Mouse (Mus musculus) hindbrain, postnatal 0 days (tissue): ENCODE data around the gene Ccpg1os. TPM values are rescaled to one million over a fixed set of nuclear protein-coding genes. Genes with fewer than 3 reads are reported as not detected.

ENCODE experiments used
- ATAC-seq: fragments of 200-750 bp; cut with Nextera tagmentation; 2 replicates; pipeline ENCODE4 v1.8.0; 2017; ENCODE audit warnings: mild to moderate bottlenecking, moderate TSS enrichment, moderate library complexity
- DNase-seq: peaks from one replicate; pipeline ENCODE4 v3.0.0-alpha.2; 2015; ENCODE audit warnings: low spot score
- H3K27ac ChIP-seq: fragments of 300-500 bp; sonication (generic); 2 replicates; pipeline ENCODE4 v1.5.1; 2014; ENCODE audit warnings: mild to moderate bottlenecking
- H3K27me3 ChIP-seq: fragments of 300-500 bp; sonication (generic); 2 replicates; pipeline ENCODE4 v1.6.1; 2014; ENCODE audit warnings: low read length, mixed read lengths; ENCODE audit not compliant: insufficient read depth
- H3K36me3 ChIP-seq: fragments of 300-500 bp; sonication (generic); 2 replicates; pipeline ENCODE4 v1.6.1; 2014; ENCODE audit warnings: low read length, mixed read lengths; ENCODE audit not compliant: insufficient read depth
- H3K4me1 ChIP-seq: fragments of 300-500 bp; sonication (generic); 2 replicates; pipeline ENCODE4 v1.6.1; 2014; ENCODE audit warnings: antibody characterized with exemption, low read length, mixed read lengths; ENCODE audit not compliant: insufficient read depth
- H3K4me2 ChIP-seq: fragments of 300-500 bp; sonication (generic); 2 replicates; pipeline ENCODE4 v1.6.1; 2014; ENCODE audit warnings: low read depth, mild to moderate bottlenecking, low read length, moderate library complexity, mixed read lengths
- H3K4me3 ChIP-seq: fragments of 300-500 bp; sonication (generic); 2 replicates; pipeline ENCODE4 v1.5.1; 2014; ENCODE audit warnings: low read length
- H3K9ac ChIP-seq: fragments of 300-500 bp; sonication (generic); replicated peaks from 2 replicates; pipeline ENCODE4 v1.6.1; 2014; ENCODE audit warnings: mild to moderate bottlenecking, low read length, moderate library complexity, mixed read lengths
- H3K9me3 ChIP-seq: fragments of 300-500 bp; sonication (generic); 2 replicates; pipeline ENCODE4 v1.6.1; 2016; ENCODE audit warnings: low read length, mixed read lengths
- CTCF ChIP-seq: IDR thresholded peaks from 2 replicates; pipeline ENCODE4 v1.5.1; 2016; ENCODE audit warnings: antibody characterized with exemption, control low read depth, low read depth
- WGBS: fragments of 180-500 bp; shearing (Covaris S2); extraction: QIAGEN DNeasy Blood & Tissue Kit; methylation state at CpG from one replicate; pipeline ENCODE4 v1.1.7; 2014; 5-methylcytosine and 5-hydroxymethylcytosine counted together
- polyA plus RNA-seq: library from polyadenylated mRNA; unstranded; fragments of >200 nt; fragmentation: Nextera tagmentation; extraction: Ambion mirVana; gene quantifications from 2 replicates; pipeline ENCODE4 v1.2.1, GENCODE M21; 2015
- total RNA-seq: library from RNA; depleted of rRNA; stranded (reverse); fragments of >200 nt; gene quantifications from 2 replicates; pipeline ENCODE4 v1.2.3, GENCODE M21; 2014

The Ccpg1os gene
- total and polyA plus RNA-seq, 2 experiments from 2014 or later = 10.7 to 21.3 TPM

DNA sequence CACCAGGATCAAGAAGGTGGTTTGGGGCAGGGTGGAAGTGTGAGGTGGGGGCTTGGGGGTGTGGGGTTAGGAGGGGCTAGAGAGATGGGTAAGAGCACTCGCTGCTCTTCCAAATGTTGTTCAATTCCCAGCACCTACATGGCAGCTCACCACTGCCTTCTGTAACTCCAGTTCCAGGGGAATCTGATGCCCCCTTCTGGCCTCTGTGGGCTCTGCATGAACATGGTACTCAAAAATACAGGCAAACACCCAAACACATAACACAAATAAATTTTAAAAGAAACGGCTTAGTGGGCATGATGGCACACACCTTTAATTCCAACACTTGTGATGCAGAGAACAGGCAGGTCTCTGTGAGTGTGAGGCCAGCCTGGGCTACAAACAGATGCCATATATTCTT is 30.4 kb downstream of the Ccpg1os start:
- TF ChIP-seq CTCF = peak; percentile 41
- DNase-seq = peak; percentile 14

DNA sequence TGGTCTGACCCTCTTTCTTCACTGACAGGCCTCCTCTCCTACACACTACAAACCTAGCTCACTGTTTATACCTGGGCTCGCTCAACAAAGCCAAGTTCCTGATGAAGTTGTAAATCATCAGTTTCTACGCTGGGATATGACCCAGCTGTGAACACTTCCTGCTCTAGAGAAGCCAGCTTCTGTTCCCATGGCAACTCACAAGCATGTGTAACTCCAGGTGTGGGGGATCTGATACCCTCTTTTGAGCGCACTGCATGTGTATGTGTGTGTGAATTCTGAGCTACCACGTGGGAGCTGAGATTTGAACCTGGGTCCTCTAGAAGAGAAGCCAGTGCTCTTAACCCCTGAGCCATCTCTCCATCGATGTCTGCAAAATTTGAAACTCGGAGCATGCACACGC is 35.6 kb downstream of the Ccpg1os start:
- Histone ChIP-seq H3K9ac (no peak overlapping the region), H3K4me2 (no peak overlapping the region), H3K27me3 (no peaks in the 10 kb centered on the region), H3K4me1 (no peaks in the 10 kb centered on the region), H3K27ac (no peak overlapping the region), H3K4me3 (no peak overlapping the region), H3K36me3 (peaks cover 23% of the 10 kb centered on the region), H3K9me3 (no peaks in the 10 kb centered on the region)
- WGBS = 82% methylated on average over 7 of the region's 7 CpGs
- ATAC-seq (no peak), DNase-seq (no peak)
- TF ChIP-seq CTCF = no peak

More for the DNA sequence above, 30.4 kb downstream of the Ccpg1os start:
- no peaks in the 10 kb centered on the region for H3K36me3 ChIP-seq
- no peak for ATAC-seq
- no peaks in the 10 kb centered on the region for H3K27me3 ChIP-seq
- no peak overlapping the region for H3K4me2 ChIP-seq
- 41% methylated on average over 2 of the region's 2 CpGs for WGBS
- no peaks in the 10 kb centered on the region for H3K9me3 ChIP-seq
- H3K4me1 ChIP-seq = no peaks in the 10 kb centered on the region
- no peak overlapping the region for H3K9ac ChIP-seq
- H3K4me3 ChIP-seq = no peak overlapping the region
- no peak overlapping the region for H3K27ac ChIP-seq

- Histone ChIP-seq H3K27me3 (no peaks in the 10 kb centered on the region), H3K4me2 (no peak overlapping the region), H3K4me1 (no peaks in the 10 kb centered on the region), H3K4me3 (no peak overlapping the region), H3K27ac (no peak overlapping the region), H3K9me3 (no peaks in the 10 kb centered on the region), H3K36me3 (peaks cover 23% of the 10 kb centered on the region), H3K9ac (no peak overlapping the region)
- 100% methylated on average over 1 of the region's 1 CpGs for WGBS
- DNase-seq (no peak), ATAC-seq (no peak)
- TF ChIP-seq CTCF = peak; percentile 37
These were observed 38.2 kb downstream of the Ccpg1os start for GRCm38 (mm10) chr9:72947010-72947409.

DNA sequence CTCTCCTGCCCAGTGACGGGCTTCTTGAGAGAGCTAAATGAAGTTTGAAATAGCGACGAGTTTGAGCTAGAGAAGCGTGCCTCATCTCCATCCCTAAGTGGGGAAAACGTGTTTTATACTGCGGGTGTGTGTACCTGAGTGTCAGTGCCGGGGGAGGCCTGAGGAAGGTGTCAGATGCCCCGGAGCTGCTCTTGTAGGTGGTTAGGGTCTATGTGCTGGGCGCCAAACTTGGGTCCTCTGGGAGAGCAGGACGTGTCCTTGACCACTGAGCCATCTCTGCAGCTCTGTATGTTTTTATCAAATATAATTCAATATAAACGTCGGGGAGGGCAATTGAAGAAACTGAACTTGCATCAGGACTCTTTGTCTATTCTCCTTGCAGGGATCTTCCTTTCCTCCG is 40.9 kb downstream of the Ccpg1os start:
- no peak for ATAC-seq
- Histone ChIP-seq H3K4me3 (no peak overlapping the region), H3K4me2 (no peak overlapping the region), H3K27me3 (no peaks in the 10 kb centered on the region), H3K4me1 (no peaks in the 10 kb centered on the region), H3K27ac (no peak overlapping the region), H3K9me3 (no peaks in the 10 kb centered on the region), H3K36me3 (peaks cover 23% of the 10 kb centered on the region), H3K9ac (no peak overlapping the region)
- no peak for DNase-seq
- 92% methylated on average over 13 of the region's 13 CpGs for WGBS
- no peak for TF ChIP-seq CTCF

DNA sequence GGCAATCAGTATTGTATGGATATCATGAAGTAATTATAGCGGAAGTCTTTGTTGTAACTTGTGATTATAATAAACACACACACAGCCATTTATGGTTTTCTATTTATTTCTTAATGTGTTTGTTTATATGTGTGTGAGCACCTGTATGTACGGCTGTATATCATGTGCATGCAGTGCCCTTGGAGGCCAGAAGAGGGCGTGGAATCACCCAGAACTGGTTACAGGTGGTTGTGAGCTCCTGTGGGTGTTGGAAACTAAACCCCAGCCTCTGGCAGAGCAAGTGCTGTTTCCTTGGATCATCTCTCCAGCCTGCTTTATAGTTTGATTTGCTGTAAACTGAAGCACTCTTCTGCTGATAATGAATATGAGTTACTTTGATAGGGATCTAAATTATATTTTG is 41.8 kb downstream of the Ccpg1os start:
- peak; percentile 23 for DNase-seq
- peak; percentile 54 for TF ChIP-seq CTCF
- no peak overlapping the region for H3K4me2 ChIP-seq
- H3K4me1 ChIP-seq = no peaks in the 10 kb centered on the region
- WGBS = 58% methylated on average over 3 of the region's 3 CpGs
- H3K27me3 ChIP-seq = no peaks in the 10 kb centered on the region
- no peak for ATAC-seq
- no peak overlapping the region for H3K27ac ChIP-seq
- H3K4me3 ChIP-seq = no peak overlapping the region
- H3K9me3 ChIP-seq = no peaks in the 10 kb centered on the region
- H3K36me3 ChIP-seq = peaks cover 23% of the 10 kb centered on the region
- no peak overlapping the region for H3K9ac ChIP-seq

GRCm38 (mm10) chr9:72936301-72936700 is 48.9 kb downstream of the Ccpg1os start:
- Histone ChIP-seq H3K4me1 (no peaks in the 10 kb centered on the region), H3K9ac (no peak overlapping the region), H3K27ac (no peak overlapping the region), H3K4me3 (no peak overlapping the region), H3K27me3 (no peaks in the 10 kb centered on the region), H3K4me2 (no peak overlapping the region), H3K36me3 (no peaks in the 10 kb centered on the region), H3K9me3 (no peaks in the 10 kb centered on the region)
- TF ChIP-seq CTCF = no peak
- DNase-seq (no peak), ATAC-seq (no peak)
- 74% methylated on average over 2 of the region's 2 CpGs for WGBS

- ATAC-seq (no peak), DNase-seq (no peak)
- no peaks in the 10 kb centered on the region for H3K4me1 ChIP-seq
- no peaks in the 10 kb centered on the region for H3K36me3 ChIP-seq
- H3K4me3 ChIP-seq = no peak overlapping the region
- no peaks in the 10 kb centered on the region for H3K9me3 ChIP-seq
- 0 out of 2 replicates have a peak, but pooled peaks have one; percentile 20 for TF ChIP-seq CTCF
- WGBS = 91% methylated on average over 4 of the region's 4 CpGs
- no peak overlapping the region for H3K9ac ChIP-seq
- H3K4me2 ChIP-seq = no peak overlapping the region
- H3K27me3 ChIP-seq = no peaks in the 10 kb centered on the region
- no peak overlapping the region for H3K27ac ChIP-seq
These were observed 49.9 kb downstream of the Ccpg1os start for GRCm38 (mm10) chr9:72935309-72935708.
